Mouse (Mus musculus) fibroblast of lung, adult 2 months (primary cell): ENCODE measurements around the gene Hmg20a.
A peak's percentile ranks its signal among the peaks of the same experiment; 100 is the strongest.

Experiments
- DNase-seq: peaks from one replicate; pipeline ENCODE4 v3.0.0-alpha.2; 2011; ENCODE audit warnings: low read depth

Gene Hmg20a

DNA sequence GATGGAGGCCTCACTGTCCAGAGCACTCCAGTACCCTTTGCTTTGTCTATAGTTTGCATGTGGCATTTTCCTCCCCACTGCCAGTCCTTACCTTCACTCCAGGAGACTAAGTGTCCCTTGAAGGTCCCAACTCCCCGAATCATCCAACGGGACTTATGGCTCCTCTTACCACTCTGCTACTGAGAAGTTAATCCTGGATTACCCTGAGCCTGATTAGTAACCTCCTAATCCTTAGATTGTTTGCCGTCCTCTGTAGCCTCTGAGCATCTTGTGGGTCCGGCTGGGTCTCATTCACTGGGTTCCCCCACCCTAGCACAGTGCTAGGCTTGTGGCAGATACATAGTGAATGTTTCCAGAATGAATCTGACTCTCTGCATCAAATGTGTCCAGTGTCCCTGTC, 109.5 kb downstream of the Hmg20a start:
- no peak for DNase-seq

GRCm38 (mm10) chr9:56531991-56532390, 113.6 kb downstream of the Hmg20a start:
- no peak for DNase-seq

DNA sequence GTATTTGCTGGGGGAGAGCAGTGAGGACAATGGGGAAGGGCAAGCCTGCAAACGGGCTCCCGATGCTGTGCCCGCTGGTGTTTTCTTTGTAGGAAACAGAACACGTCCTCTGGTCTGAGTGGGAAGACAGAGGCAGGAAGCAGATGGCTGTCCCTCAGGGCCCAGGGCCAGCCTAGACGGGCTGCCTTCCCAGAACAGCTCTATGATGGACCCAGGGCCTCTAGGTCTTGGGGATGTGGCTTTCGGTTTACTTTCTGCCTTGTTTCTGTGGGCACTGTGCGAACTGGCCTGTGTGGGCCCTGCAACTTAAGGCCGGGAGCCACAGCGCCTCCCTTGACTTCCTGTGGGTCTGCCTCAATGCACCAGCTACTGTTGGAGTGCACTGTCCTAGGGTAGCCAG, 115.5 kb downstream of the Hmg20a start:
- no peak for DNase-seq

- DNase-seq = no peak
Observed at GRCm38 (mm10) chr9:56534727-56535126, 116.3 kb downstream of the Hmg20a start.

GRCm38 (mm10) chr9:56535361-56535760, 117.0 kb downstream of the Hmg20a start:
- no peak for DNase-seq

DNA sequence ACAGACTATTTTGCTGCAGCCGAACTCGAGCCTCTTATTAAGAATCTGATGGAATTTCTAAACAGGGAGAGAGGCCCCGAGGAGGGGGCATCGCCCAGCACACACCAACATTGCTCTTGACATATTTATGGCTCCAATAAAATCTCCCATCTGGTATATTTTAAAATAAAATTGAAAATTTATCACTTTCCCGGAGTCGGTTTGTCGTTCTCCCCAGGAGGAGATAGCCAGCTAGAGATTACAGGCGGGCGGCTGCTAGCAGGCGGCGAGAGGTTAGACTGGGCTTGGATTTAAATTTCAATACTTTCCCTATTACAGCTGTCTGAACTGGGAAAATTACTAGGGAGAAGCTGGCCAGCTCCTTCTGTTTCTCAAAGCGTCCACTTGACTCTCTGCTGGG, 121.6 kb downstream of the Hmg20a start:
- DNase-seq = no peak

GRCm38 (mm10) chr9:56544687-56545475, 126.5 kb downstream of the Hmg20a start:
- DNase-seq = peak; percentile 50
